Mouse (Mus musculus) left cerebral cortex, adult 8-10 months (tissue): Measurements from ENCODE around the gene Grin1. TPM values are rescaled to one million over a fixed set of nuclear protein-coding genes. Genes with fewer than 3 reads are reported as not detected.
A peak's percentile ranks its signal among the peaks of the same experiment; 100 is the strongest.

ENCODE experiments used
- DNase-seq, 2 experiments: peaks; one replicate each; pipeline ENCODE4 v3.0.0; 2022; ENCODE audit warnings: low spot score in 2 of 2
- total RNA-seq, 4 experiments: library from RNA; stranded (reverse); gene quantifications; 2 replicates each; pipeline ENCODE4 v1.2.4; 2022

Gene Grin1
- total RNA-seq, 4 experiments from 2014 or later = 390 to 399 (median 395) TPM

DNA sequence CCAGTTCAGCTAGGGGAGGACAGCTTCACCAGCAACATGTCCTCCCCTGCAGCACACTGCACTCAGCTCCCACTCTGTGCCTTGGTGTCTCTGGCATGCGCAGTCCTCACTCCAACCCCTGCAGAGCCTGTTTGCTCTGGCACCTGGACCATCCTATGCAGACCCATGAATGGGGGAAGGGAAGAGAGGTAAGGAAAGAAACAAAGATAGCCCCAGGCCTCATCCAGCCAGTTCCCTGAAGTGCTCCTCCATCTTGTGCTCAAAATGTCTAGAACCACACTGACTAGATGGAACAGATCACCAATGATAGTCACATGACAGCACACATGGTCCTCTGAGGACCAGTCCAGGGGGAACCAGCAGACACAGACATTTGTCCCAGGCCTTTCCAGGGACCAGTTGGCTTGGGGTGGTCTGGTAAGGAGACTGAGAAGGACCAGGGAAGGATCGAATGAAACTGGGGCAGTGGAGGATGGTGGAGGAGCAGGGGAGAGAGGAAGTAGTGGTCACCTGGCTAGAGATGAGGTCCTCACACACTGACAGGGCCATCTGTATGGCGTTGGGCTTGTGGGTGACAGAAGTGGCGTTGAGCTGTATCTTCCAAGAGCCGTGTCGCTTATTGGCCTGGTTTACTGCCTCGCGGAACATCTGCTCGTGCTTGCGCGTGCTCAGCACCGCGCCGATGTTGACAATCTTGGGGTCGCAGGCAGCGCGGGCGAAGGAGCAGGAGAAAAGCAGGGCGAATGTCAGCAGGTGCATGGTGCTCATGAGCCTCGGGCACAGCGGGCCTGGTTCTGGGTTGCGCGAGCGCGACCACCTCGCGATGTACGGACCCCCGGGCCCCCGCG lies 644 bp downstream of the Grin1 start:
- no peak for DNase-seq

DNA sequence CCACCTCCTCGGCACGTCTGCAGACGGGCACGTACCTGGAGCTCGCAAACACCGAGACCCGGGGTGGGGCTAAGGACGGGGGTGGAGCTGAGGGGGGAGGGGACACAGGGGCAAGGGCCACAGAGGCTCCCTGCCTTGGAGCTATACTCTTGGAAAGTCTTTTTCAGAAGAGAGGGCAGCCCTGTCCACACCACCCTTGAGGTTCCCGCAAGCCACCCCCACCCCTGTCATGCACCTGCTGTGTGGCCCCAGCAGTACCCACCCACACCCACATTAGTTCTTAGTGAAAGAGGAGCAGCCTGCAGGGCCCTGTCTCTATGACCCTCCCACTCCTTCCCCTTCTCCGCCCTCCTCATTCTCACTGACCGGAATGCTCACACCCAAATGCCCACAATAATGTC lies 7.5 kb downstream of the Grin1 start:
- DNase-seq = no peak

DNA sequence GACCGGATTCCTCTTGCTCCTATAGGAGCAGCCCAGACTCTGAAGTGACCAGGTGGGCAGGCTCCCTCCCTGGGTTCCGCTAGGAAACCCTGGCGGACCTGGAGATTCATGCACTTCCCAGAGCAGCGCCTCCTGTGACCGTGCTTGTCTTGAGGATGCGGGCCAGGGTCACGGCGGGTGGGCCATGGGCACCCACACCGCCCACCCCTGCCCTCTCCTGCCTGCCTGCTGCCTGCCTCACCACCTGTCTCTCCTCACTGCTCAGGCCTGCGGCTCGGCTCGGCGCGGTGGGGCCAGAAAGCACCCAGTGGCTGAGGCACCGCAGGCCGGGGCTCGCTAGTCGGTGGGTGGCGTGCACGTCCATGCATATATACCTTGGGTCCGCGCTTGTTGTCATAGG lies 8.0 kb downstream of the Grin1 start:
- DNase-seq = no peak

DNA sequence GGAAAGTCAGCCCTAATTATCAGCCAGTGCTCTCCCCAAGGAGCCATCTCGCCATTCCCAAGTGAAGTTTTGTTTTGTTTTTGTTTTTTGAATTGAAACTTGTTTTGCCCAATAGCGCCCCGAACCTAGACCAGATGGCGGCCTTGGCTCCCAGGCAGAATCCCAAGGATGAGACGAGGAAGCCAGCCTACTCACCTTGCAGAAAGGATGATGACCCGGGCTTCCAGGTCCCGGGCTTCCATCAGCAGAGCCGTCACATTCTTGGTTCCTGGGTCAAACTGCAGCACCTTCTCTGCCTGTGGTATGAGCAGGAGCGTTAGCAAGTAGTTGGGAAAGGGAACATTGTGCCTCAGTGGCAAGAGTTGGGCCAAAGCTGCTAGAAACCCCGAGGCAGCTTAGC lies 8.8 kb downstream of the Grin1 start:
- DNase-seq = no peak

DNA sequence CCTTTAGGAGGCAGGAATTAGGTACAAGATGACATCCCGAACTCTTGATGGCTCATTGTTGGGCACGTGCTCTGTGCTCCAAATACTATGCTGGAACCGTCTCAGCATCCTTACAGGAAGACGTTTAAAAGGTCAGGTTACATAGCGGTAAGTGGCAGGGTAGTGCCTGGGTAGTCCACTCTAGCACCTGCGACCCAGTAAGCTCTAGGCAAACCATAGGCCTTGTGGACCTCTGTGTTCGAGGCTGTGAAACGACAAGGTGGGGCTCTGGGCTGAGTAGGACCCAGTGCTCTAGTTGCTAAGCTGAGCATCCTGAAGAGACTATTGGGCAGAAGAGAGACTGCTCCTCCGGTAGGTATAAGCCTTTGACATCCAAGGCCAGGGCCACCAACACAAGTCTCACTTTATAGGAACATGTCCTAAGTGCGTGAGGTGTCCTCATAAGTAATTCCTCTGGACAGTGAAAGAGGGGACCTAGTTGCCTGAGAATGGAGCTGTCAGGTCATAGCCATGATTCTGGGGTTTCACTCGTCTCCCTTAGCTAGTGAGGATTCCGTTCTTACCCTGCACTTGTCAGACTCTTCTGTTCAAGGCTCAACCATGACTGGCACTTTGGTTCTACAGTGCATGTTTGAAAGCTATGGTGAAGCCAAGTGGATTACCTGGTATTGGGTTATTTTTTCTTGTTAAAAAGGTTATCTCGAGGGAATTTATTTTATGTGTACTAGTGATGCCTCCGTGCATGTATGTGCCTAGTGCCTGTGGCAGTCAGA lies 13.2 kb downstream of the Grin1 start:
- DNase-seq = no peak

DNA sequence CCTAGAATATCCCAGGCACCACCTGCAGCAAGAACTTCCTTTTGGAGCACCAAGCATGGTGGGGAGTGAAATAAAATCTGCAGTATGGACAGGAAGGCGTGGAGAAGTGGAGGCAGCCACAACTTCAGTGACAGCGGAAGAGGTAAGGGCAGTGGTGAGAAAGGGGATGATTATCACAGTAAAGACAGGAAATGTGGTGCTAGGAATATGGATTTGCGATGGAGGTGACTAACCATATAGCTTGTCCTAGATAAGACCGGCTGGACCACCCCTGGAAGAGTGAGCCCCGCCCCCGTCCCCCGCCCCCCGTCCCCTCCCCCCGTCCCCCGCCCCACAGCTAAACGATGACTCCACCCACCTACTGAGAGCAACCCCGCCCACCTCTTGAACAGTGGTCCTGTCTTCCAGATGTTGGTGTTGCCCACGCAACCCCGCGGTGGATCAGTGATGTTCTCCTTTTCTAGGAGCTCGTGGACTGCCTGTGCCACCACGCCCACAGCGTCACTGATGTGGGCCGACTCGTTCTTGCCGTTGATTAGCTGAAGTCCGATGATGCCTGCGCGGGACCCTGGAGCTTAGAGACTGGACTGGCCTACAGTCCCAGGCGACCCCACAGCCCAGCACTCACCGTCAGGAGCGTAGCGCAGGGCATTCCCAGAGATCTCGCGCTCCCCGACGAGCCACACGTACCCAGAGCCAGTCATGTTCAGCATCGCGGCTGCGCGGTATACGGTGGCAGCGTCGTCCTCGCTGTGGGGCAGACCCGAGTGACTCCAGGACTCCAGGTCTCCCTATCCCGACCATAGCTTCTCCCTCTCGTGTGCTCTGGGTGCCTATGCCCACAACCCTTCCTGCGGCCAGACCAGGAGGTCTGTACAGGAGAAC lies 14.1 kb downstream of the Grin1 start:
- DNase-seq = peak in 1 of 2 experiments; percentile 73

DNA sequence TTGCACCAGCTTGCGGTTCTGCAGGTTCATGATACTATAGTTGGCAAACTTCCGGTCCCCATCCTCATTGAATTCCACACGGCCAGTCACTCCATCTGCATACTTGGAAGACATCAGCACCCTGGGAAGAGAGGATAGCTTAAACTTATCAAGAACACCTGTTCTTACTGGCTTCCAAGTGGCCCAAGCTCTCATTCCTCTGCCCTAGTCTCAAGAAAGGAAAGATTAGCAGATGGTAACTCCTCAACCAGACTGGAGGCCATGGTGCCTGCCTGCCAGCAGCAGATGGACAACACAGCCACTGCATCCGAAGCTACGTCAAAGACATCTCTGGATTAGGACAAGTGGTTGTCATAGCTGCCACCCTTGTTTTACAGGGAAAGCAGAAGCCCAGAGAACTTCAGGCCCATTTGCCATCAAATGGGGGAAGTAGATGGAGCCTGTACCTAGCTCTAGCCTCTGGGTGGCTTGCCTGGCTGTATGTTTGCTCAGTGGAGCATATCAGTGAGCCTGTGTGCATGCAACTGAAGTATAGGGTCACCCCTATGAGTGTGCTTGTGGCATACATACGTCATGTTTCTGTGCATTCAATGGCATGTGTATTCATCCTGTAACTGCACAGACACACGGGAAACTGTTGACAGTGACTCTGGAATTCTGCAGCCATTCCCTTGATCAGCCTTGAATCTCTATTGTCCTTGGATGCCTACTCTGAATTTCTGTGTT lies 14.9 kb downstream of the Grin1 start:
- DNase-seq = no peak

DNA sequence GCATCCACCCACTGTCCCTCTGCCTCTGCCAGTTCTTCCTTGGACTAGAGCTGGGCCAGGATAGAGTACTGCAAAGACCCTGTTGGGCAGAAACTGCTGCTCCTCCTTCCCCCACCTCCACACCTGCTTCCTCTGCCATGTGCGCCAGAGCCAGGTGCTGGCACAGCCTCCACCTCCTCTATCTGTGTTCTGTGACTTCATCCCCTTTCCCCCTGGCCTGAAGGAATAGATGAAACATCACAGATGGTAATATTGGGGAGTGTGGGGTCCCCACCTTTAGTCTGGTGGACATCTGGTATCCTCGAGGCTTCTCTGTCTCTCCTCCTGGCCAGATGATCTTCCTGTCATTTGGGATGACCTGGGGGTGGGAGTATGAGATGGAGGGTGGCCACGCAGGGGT lies 15.5 kb downstream of the Grin1 start:
- no peak for DNase-seq

DNA sequence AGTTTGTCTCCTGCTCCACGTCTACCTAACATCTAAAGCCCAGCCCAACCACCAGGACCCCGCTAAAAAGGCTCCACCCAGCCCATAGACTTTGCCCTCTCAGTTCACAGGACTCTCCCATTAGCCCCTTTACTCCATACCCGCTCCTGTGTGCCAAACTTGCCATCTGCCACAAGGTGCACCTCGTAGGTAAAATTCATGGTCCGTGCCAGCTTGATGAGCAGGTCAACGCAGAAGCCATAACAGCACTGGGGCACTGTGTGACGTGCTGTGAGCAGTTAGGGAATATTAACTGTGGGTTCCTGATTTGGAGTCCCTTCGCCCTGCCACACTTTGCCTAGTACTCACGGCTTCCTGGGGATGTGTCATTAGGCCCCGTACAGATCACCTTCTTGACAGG lies 20.9 kb downstream of the Grin1 start:
- no peak for DNase-seq

DNA sequence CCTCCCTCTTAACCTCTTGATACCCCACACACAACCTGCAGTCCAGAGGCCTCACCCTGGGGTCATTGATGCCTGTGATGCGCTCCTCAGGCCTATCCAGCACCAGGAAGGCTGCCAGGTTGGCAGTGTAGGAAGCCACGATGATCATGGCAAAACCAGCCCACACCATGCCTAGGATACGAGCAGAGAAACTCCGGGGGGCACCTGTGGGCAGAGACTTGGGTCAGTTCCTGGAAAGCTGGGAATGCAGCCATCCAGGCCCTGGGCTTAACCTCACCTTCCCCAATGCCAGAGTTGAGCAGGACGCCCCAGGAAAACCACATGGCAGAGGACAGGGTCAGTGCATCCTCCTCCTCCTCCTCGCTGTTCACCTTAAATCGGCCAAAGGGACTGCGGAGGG lies 21.9 kb downstream of the Grin1 start:
- DNase-seq = no peak

DNA sequence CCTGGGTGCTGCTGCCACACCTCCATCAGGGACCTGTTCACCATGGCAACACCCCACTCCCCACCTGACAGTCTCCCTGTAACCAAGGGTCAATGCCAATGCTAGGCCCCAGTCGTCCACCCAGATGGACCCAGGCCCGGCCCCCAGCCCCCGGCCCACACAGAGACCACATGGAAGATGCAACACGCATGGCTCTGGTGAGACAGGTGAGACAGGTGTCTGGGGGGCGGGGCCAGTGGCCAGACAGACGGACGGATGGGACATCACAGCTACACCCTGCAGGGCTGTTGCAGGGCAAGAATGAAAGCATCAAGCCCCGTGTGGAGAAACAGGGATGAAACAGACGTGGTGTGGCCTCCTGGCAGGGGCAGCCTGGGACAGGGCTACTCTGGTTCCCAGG lies 25.3 kb downstream of the Grin1 start:
- DNase-seq = peak in 1 of 2 experiments; percentile 25

DNA sequence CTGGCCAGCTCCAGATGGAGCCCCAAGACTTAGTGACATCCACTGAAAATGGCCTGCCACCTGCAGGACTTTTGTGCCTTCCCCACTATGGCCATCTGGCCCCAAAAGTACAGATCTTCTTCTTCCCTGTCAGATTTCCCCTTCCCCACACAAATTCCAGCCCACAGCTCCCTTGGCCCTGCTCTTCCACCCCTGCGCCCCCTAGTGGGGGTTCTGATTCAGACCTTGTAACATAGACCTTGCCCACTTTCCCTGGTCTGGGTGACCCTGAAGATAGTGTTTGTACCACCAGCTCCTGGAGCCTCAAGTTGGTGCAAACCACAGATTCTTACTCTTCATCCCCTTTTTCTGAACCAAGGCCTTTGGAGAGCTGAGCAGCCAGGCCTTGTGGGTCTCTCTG lies 26.1 kb downstream of the Grin1 start:
- no peak for DNase-seq

DNA sequence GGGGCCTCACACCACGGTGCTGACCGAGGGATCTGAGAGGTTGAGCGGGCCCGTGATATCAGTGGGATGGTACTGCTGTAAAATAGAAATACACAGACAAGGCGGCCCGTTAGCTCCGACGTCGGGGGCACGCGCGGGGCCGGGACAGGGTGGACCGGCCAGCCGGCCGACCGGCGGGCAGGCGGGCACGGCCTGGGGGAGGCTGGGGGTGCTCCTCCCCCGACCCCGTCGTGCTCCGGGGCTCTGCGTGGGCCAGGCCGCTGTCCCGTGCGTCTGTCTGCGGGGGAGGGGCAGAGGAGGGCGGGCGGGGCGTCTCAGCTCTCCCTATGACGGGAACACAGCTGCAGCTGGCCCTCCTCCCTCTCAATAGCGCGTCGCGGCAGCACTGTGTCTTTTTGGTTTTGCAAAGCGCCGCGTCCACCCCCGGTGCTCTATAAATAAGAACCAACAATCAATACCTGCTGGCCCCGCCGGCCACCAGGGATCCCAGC lies 26.9 kb downstream of the Grin1 start:
- DNase-seq = no peak

DNA sequence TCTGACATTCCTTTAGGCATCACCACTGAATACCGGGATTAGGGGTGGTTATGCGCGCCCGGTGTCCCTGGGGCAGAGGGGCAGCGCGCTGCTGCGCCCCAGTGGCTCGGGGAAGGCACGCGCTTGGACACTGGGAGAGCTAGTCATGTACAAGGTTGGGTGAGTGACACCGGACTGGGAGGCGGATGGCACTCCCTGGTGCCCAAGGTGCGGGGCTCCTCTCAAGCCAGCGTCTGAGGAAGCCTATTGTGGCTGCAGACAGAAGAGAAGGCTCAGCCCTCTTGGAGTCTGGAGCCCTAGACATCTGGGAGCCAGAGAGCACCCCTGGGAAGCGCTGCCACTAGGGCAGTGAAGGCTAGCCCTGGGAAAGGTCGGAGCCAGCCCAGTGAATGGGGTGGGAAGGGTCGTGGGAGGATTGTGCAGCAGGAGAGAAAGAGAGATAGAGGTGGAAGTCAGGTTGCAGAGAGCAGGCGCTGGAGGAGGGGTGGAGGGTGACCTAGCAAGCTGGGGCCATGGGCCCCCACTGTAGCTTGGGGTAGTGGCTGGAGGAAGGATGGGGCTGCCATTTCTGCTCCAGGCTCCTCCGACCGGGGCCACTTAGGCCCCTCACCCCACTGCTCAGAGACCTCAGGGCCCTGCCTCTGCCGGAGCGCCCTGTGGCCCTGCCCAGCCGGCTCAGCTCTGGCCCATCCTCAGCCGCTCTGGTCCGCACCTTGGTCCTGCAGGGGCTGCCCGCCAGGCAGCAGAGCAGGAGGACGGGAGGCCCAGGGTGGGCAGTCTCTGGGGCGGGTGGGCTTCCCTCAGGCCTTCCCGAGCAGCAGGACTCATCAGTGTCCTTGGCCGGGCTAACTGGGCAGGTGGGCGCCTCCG lies 27.6 kb downstream of the Grin1 start:
- no peak for DNase-seq

DNA sequence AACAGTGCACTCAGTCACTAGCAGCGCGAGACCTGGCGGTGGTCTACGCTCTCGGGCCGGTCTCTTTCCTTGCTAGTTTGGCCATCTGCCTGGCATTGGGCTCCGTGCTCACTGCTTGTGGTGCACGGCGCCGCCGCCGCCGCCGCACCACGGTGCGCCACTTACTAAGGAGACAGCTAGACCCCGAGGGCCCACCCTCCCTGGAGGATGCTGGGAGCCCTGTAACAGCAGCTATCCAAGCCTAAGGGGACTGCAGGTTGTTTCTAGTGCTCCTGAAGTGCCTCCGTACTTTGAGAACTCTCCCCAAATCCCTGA lies 28.2 kb downstream of the Grin1 start:
- no peak for DNase-seq

DNA sequence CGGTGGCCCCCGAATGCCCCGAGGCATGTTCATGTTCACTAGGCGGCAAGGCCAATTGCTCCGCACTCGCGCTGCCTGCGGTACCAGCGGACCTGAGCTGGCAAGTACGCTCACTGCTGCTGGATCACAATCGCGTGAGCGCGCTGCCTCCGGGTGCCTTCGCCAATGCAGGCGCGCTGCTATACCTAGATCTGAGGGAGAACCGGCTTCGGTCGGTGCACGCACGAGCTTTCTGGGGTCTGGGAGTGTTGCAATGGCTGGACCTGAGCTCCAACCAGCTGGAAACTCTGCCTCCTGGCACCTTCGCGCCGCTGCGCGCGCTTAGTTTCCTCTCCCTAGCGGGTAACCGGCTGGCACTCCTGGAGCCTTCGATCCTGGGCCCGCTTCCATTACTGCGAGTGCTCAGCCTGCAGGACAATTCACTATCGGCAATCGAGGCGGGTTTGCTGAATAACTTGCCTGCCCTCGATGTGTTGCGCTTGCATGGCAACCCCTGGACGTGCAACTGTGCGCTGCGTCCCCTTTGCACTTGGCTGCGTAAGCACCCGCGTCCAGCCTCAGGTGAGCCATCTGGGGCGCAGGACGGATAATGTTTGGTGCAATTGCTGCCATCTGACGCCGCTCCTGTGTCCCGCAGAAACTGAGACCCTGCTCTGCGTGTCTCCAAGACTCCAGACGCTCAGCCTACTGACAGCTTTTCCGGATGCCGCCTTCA lies 28.7 kb downstream of the Grin1 start:
- peak in 1 of 2 experiments; percentile 76 for DNase-seq

DNA sequence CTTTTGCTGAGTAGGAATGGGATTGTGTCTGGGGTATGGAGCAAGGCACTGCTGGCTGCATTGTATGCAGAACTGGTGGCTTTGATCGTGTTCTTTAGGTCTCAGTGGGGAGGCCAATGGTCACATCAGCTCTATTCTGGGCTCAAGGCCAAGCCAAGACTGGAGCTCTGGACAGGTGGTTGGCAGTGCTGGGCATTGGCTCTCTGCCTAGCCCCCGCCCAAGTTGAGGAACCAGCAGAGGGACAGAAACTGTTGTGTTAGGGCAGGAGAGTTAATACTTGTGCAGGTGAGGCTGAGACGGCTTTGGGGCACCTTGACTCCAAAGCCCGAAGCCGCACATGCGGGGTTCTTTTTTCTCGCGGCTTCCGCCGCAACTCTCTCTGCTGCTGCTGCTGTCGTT lies 29.3 kb downstream of the Grin1 start, which contains the start of gene Lrrc26:
Gene Lrrc26, plus strand, starts transcription at position 265 of the 400 bp plus-strand sequence.
- DNase-seq = no peak

DNA sequence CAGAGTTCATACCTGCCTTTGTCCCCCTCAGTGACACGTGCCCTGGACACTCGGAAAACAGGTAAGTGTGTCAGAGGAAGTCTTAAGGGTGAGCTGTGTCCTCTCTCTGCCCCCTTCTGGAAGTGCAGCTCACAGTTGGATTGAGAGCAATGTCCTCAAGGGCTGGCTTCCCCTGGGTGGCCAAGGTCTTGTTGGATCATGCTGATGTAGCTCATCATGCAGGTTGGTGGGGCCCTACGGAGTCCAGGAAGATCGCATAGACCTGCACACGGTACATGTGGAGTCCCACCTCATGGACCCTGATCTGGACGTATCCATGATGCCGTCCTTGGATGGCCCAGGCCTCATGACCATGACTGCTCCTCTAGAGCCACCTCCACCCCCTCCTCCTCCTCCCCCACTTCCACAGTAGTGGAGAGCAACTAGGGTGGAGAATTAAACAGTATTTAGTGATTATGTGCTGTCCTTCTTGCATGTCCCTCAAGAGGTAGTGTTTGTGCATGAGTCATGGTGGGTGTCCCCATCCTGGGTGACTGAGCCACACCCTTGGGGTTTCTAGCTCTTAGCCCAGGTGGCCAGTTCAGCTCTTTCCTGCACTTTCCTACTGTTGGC lies 30.1 kb downstream of the Grin1 start:
- no peak for DNase-seq
